Mouse (Mus musculus) G1E (cell line): ENCODE measurements around the gene Osbpl9. TPM values are rescaled to one million over a fixed set of nuclear protein-coding genes. Genes with fewer than 3 reads are reported as not detected.

Experiments used
- ATAC-seq: 2 replicates; pipeline ENCODE4 v1.8.0; 2016; ENCODE audit warnings: mild to moderate bottlenecking; ENCODE audit not compliant: insufficient number of reproducible peaks, poor library complexity, low FRiP score, severe bottlenecking; ENCODE audit errors: extremely low read depth
- DNase-seq: peaks from one replicate; pipeline ENCODE4 v3.0.0; 2012; ENCODE audit warnings: low spot score
- H3K27me3 ChIP-seq: 2 replicates; pipeline ENCODE4 v1.6.1; 2012; ENCODE audit warnings: mild to moderate bottlenecking, low read length, inconsistent platforms; ENCODE audit not compliant: insufficient read depth
- H3K36me3 ChIP-seq: replicated peaks from 2 replicates; pipeline ENCODE3; 2012; ENCODE audit warnings: mild to moderate bottlenecking, inconsistent platforms
- H3K4me1 ChIP-seq: 2 replicates; pipeline ENCODE4 v1.6.1; 2012; ENCODE audit warnings: low read depth, low read length, inconsistent platforms, mixed read lengths; ENCODE audit not compliant: insufficient read depth
- H3K4me3 ChIP-seq: 2 replicates; pipeline ENCODE4 v1.5.1; 2012; ENCODE audit warnings: low read depth, mild to moderate bottlenecking, inconsistent platforms, low read length, moderate library complexity, mixed read lengths
- H3K9me3 ChIP-seq: replicated peaks from 2 replicates; pipeline ENCODE4 v1.6.1; 2012; ENCODE audit warnings: inconsistent platforms
- CTCF ChIP-seq: IDR thresholded peaks from 2 replicates; pipeline ENCODE4 v1.5.1; 2012; ENCODE audit warnings: low read depth, low read length, inconsistent platforms, mixed read lengths
- GATA1 ChIP-seq: IDR thresholded peaks from 2 replicates; pipeline ENCODE4 v1.6.1; 2012; ENCODE audit warnings: borderline replicate concordance, low read length, inconsistent platforms, mixed read lengths
- GATA2 ChIP-seq: IDR thresholded peaks from 2 replicates; pipeline ENCODE4 v1.6.1; 2012; ENCODE audit warnings: low read depth, low read length, inconsistent platforms, borderline replicate concordance
- POLR2AphosphoS5 ChIP-seq: IDR thresholded peaks from 2 replicates; pipeline ENCODE4 v1.6.1; 2012; ENCODE audit warnings: low read depth, low read length, inconsistent platforms; ENCODE audit not compliant: insufficient replicate concordance
- TAL1 ChIP-seq: conservative IDR thresholded peaks from 2 replicates; pipeline ENCODE4 v1.6.1; 2012; ENCODE audit warnings: low read depth, low read length, inconsistent platforms, mixed read lengths
- polyA plus RNA-seq: library from polyadenylated mRNA; stranded (reverse); fragments of >175 nt; gene quantifications from 2 replicates; pipeline ENCODE4 v1.2.3, GENCODE M21; 2012
- total RNA-seq, 2 experiments: library from RNA; stranded (forward) in 1 of 2; stranded (reverse) in 1 of 2; fragments of 200-1000 nt in 1 of 2; fragments of >200 nt in 1 of 2; fragmentation: Nextera tagmentation in 1 of 2; gene quantifications; 2 replicates each; pipeline ENCODE4 v1.2.3; 2014 to 2017

The Osbpl9 gene
- total and polyA plus RNA-seq, 3 experiments: 6.4 to 147 (median 77.9) TPM

DNA sequence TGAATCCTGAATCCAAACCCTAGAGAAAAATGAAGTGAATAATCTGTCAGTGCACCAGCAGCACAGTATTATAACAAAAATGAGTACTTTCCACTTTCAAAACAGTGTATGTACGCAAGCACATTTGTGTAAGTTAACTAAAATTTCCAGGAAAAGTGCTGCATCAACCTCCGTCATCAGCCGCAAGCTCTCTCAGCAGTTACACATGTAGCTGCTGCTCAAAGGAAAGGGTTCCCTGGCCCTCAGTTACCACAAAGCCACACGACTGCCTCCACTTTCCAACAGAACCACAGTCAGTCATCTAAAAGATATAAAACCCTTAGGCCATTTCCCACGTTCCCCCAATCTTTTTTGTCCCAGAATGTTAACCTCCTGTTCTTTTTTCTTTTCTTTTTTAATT is 99.5 kb downstream of the Osbpl9 start:
- TF ChIP-seq GATA2 (no peak), CTCF (no peak), GATA1 (no peak), TAL1 (no peak), POLR2AphosphoS5 (no peak)
- no peak; the same call in 1 of the 2 replicates for ATAC-seq

DNA sequence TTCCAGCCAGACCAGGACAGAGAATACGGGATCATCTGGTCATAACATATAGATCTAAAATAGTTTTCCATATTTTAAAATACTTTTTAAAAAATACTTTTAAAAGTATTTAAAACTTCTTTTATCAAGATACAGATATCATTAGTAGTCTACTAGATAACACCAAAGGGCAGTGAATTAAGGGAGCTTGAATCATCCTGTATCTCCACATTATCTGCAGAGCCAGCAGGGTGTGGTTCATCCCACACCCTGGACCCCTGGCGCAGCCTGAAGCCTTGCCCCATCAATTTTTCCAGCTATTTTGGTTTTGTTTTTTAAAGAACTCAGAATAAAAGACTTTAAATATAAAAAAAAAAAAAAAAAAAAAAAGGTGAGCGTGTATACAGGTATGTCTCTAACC is 103.2 kb downstream of the Osbpl9 start:
- TF ChIP-seq POLR2AphosphoS5: no peak
- no peak for TF ChIP-seq CTCF
- peaks cover 41% of the 10 kb centered on the region for H3K36me3 ChIP-seq
- no peak overlapping the region for H3K4me3 ChIP-seq
- H3K4me1 ChIP-seq: peaks cover 18% of the 10 kb centered on the region
- ATAC-seq (no peak), DNase-seq (no peak)
- no peaks in the 10 kb centered on the region for H3K9me3 ChIP-seq
- no peaks in the 10 kb centered on the region for H3K27me3 ChIP-seq

More for the DNA sequence above, 99.5 kb downstream of the Osbpl9 start:
- Histone ChIP-seq H3K36me3 (peaks cover 20% of the 10 kb centered on the region), H3K4me1 (peaks cover 38% of the 10 kb centered on the region), H3K4me3 (no peak overlapping the region; the same call in 1 of the 2 replicates), H3K9me3 (no peaks in the 10 kb centered on the region), H3K27me3 (no peaks in the 10 kb centered on the region)
- peak; percentile 14 for DNase-seq

DNA sequence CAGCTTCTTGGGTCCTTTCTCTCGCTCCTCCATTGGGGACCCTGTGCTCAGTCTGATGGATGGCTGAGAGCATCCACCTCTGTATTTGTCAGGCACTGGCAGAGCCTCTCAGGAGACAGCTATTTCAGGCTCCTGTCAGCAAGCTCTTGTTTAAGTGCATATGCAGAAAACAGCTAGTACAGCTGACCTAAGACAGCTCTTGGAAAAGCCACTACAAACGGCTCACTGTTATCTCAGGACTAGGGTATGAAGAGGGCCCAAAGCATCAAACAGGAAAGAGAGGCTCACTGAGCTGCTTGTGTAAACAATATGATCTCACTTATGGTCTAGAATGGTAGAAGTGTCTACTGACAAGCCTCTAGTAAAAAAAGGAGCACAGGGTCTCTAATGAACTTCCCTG is 107.8 kb downstream of the Osbpl9 start:
- H3K4me3 ChIP-seq: no peak overlapping the region
- H3K27me3 ChIP-seq: no peaks in the 10 kb centered on the region
- ATAC-seq: no peak
- TF ChIP-seq POLR2AphosphoS5 (no peak), GATA2 (no peak), GATA1 (no peak), CTCF (no peak), TAL1 (no peak)
- no peak for DNase-seq
- H3K9me3 ChIP-seq: no peaks in the 10 kb centered on the region
- peaks cover 3% of the 10 kb centered on the region for H3K4me1 ChIP-seq
- peaks cover 55% of the 10 kb centered on the region for H3K36me3 ChIP-seq

DNA sequence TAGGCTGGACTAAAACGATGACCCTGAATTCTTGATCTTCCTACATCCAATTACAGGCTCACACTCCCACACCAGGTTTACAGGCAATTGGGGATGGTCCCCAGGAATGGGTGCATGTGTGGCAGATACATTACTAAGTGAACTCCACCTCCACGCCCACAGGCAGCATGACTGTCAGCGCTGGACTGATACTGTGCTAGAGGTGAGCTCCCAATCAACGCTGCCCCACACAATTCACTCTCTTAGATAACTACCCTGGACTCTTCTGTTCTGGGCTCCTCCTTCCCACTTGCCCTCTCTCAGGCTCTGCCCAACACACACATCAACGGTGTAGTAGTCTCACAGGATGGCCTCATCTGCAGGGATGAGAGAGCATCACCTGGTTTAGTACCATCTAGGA is 109.7 kb downstream of the Osbpl9 start:
- Histone ChIP-seq H3K4me3 (no peak overlapping the region), H3K36me3 (peaks cover 62% of the 10 kb centered on the region), H3K9me3 (no peaks in the 10 kb centered on the region), H3K4me1 (no peaks in the 10 kb centered on the region), H3K27me3 (no peaks in the 10 kb centered on the region)
- ATAC-seq: no peak
- DNase-seq: no peak
- TF ChIP-seq GATA2 (no peak), CTCF (no peak), GATA1 (no peak), TAL1 (no peak), POLR2AphosphoS5 (no peak)

DNA sequence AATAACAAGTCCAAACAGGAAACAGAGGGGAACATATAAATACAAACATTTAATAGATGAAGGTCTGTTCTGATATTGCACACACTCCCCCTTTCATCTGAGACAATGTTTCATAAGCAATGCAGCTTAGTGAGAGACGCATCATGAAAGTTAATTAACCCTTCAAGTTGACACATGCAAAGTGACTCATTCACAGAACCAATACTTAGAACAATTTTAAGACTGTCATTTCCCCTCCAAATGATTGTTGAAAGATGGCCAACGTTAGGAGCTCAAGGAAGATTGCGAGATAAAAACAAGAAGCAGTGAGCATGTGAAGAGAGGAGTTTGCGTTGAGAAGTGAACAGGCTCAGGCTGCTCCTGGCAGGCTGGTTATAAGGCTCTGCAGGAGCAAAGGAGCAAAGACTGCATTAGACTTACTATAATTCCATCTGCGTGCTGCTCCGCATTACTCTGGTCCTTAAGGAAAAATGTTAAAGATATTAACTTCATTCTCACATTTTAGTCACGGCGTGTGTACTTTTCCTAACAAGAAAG is 110.8 kb downstream of the Osbpl9 start:
- ATAC-seq: no peak
- Histone ChIP-seq H3K36me3 (peaks cover 55% of the 10 kb centered on the region), H3K4me3 (no peak overlapping the region), H3K4me1 (no peaks in the 10 kb centered on the region), H3K27me3 (no peaks in the 10 kb centered on the region), H3K9me3 (no peaks in the 10 kb centered on the region)
- TF ChIP-seq GATA1 (no peak), POLR2AphosphoS5 (no peak), TAL1 (no peak), GATA2 (no peak)
- no peak for DNase-seq

DNA sequence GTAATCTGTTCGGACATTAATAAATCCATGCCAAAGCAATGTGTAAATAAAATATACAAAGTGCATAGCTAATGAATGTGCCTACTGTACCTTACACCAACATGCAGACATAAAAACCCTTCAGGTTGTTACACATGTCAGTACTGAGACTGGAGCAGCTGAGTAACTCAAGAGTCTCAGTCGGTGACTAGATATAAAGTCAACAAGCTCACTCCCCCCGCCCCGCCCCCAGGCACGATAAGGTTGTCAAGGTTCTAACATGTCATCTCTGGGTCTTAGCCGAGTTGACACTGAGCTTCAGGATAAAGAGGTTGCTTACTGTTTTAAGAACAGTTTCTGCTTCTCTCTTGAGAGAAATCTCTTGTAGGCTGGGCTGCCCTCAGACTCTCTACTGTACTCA is 112.1 kb downstream of the Osbpl9 start:
- Histone ChIP-seq H3K27me3 (no peaks in the 10 kb centered on the region), H3K4me1 (no peaks in the 10 kb centered on the region), H3K9me3 (no peaks in the 10 kb centered on the region), H3K4me3 (no peak overlapping the region), H3K36me3 (peaks cover 58% of the 10 kb centered on the region)
- DNase-seq: no peak
- TF ChIP-seq GATA2 (no peak), GATA1 (no peak)
- no peak for ATAC-seq

DNA sequence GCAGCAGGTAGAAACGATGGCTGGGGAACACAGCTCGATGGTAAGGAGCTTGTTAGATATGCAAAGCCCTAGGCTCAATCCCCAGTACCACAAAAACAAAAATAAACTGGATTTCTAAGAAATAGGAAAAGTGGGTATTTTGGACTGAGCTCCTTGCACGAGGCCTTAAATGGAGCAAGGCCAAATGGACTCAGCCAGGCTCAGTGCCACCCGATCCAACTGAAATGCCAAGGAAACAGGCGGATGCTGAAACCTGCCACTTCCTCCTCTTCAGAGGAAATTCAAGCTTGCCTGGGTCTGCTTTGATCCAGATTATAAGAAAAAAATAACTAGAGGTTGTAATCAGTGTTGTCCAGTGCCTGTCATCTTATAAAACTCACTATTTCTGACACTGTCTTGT is 112.9 kb downstream of the Osbpl9 start:
- no peaks in the 10 kb centered on the region for H3K4me1 ChIP-seq
- DNase-seq: no peak
- peaks cover 54% of the 10 kb centered on the region for H3K36me3 ChIP-seq

More for the DNA sequence above, 112.9 kb downstream of the Osbpl9 start:
- H3K9me3 ChIP-seq: no peaks in the 10 kb centered on the region
- no peaks in the 10 kb centered on the region for H3K27me3 ChIP-seq
- no peak for TF ChIP-seq GATA1
- TF ChIP-seq GATA2: no peak
- no peak for TF ChIP-seq TAL1
- TF ChIP-seq CTCF: no peak
- no peak for TF ChIP-seq POLR2AphosphoS5
- H3K4me3 ChIP-seq: no peak overlapping the region
- no peak for ATAC-seq
